ENCODE assay signal across 22 mouse cellular contexts in genomic region chr14:48124011-48124410, GRCm38 (mm10). TPM values are rescaled to one million over a fixed set of nuclear protein-coding genes. Genes with fewer than 3 reads are reported as not detected.
DNase-seq lines count a peak whose midpoint lies in the region; ATAC-seq and TF ChIP-seq lines count a peak whose summit lies in the region.
"Had no signal": no experiment of that assay in that cellular context is flagged by ENCODE, and none has a peak within 500 bp of the region (broad histone marks: within the 10 kb centered on the region; RNA-seq: fewer than 3 reads in every experiment).

No protein-coding gene starts in this region.

- H3K4me3 ChIP-seq in midbrain, embryonic 11.5 days (ENCODE audit: low read depth, low read length), result no peak overlapping the region
- H3K4me3 ChIP-seq in midbrain, embryonic 15.5 days, result no peak overlapping the region
- peak overlapping the region; percentile 82; the same call in 1 of the 2 replicates for H3K4me3 ChIP-seq in hindbrain, postnatal 0 days (ENCODE audit: low read length)
- H3K4me3 ChIP-seq: embryonic facial prominence, embryonic 10.5 days; forebrain, embryonic 12.5 days; heart, embryonic 12.5 days; layer of hippocampus, adult 2 months; neural tube, embryonic 12.5 days; stomach, embryonic 15.5 days had no signal

- H3K27ac ChIP-seq in midbrain, embryonic 11.5 days (ENCODE audit: low read depth, low read length), result no peak overlapping the region
- no peak overlapping the region for H3K27ac ChIP-seq in midbrain, embryonic 15.5 days
- no peak overlapping the region for H3K27ac ChIP-seq in hindbrain, postnatal 0 days
- H3K27ac ChIP-seq: embryonic facial prominence, embryonic 10.5 days; forebrain, embryonic 12.5 days; layer of hippocampus, adult 2 months; neural tube, embryonic 12.5 days; stomach, embryonic 15.5 days had no signal

- no peaks in the 10 kb centered on the region for H3K36me3 ChIP-seq in midbrain, embryonic 11.5 days (ENCODE audit: control insufficient read depth, insufficient read depth, low read length)
- H3K36me3 ChIP-seq in midbrain, embryonic 15.5 days (replicated peaks), result no peaks in the 10 kb centered on the region
- no peaks in the 10 kb centered on the region for H3K36me3 ChIP-seq in hindbrain, postnatal 0 days (ENCODE audit: insufficient read depth, low read length)
- H3K36me3 ChIP-seq: embryonic facial prominence, embryonic 10.5 days; forebrain, embryonic 12.5 days; heart, embryonic 12.5 days; neural tube, embryonic 12.5 days; stomach, embryonic 15.5 days had no signal

- WGBS in midbrain, embryonic 11.5 days, result 62% methylated on average over 5 of the region's 5 CpGs
- WGBS in midbrain, embryonic 15.5 days, result 59% methylated on average over 5 of the region's 5 CpGs
- 53% methylated on average over 5 of the region's 5 CpGs for WGBS in hindbrain, postnatal 0 days

- no peak overlapping the region for H3K9ac ChIP-seq in midbrain, embryonic 11.5 days (ENCODE audit: low read length)
- no peak overlapping the region for H3K9ac ChIP-seq in midbrain, embryonic 15.5 days
- H3K9ac ChIP-seq in hindbrain, postnatal 0 days (replicated peaks; ENCODE audit: low read length), result no peak overlapping the region
- H3K9ac ChIP-seq: forebrain, embryonic 12.5 days; heart, embryonic 12.5 days; liver, postnatal 0 days; neural tube, embryonic 12.5 days; stomach, embryonic 15.5 days had no signal

- H3K27me3 ChIP-seq in midbrain, embryonic 11.5 days (ENCODE audit: control insufficient read depth, insufficient read depth, low read length), result no peaks in the 10 kb centered on the region; the same call in 1 of the 2 replicates
- H3K27me3 ChIP-seq in midbrain, embryonic 15.5 days (replicated peaks), result no peaks in the 10 kb centered on the region
- H3K27me3 ChIP-seq in hindbrain, postnatal 0 days (ENCODE audit: insufficient read depth, low read length), result no peaks in the 10 kb centered on the region
- H3K27me3 ChIP-seq: neural tube, embryonic 12.5 days; stomach, embryonic 15.5 days had no signal

- DNase-seq in cerebellum, adult 8-10 months, result peak; percentile 4
- DNase-seq in cerebellum, adult 11 months, result no peak
- DNase-seq in heart, adult 11 months, result peak; percentile 85
- DNase-seq in heart, postnatal 10 days, result no peak
- DNase-seq in midbrain, embryonic 11.5 days (ENCODE audit: low spot score, missing footprints), result peak; percentile 82
- DNase-seq in hindbrain, postnatal 0 days (ENCODE audit: low spot score), result no peak
- no peak for DNase-seq in left cerebral cortex, postnatal 14 days (ENCODE audit: low spot score in 2 of 2)
- DNase-seq: adrenal gland, adult 8-10 months; kidney, adult 8-10 months; kidney, postnatal 14 days; liver, postnatal 0 days; right cerebral cortex, postnatal 25 days; thymus, adult 18-20 months; thymus, postnatal 4 days had no signal

- TF ChIP-seq CTCF in hindbrain, postnatal 0 days (IDR thresholded peaks at IDR 0.05; ENCODE audit: low read depth), result no peak

- intact Hi-C loops in heart, postnatal 10 days (cut with DNase I), result loop anchor here (5.0 kb wide), 3 partner anchors 78 to 372 kb away; no protein-coding TSS in a partner anchor
- intact Hi-C loops in left cerebral cortex, postnatal 14 days (cut with DNase I), result no loop called here

- peaks cover 54% of the 10 kb centered on the region for H3K4me1 ChIP-seq in midbrain, embryonic 11.5 days (ENCODE audit: control insufficient read depth, insufficient read depth, low read length)
- H3K4me1 ChIP-seq in midbrain, embryonic 15.5 days, result peaks cover 56% of the 10 kb centered on the region
- H3K4me1 ChIP-seq in hindbrain, postnatal 0 days (ENCODE audit: insufficient read depth, low read length), result peaks cover 17% of the 10 kb centered on the region

- ATAC-seq in midbrain, embryonic 11.5 days (ENCODE audit: low FRiP score), result no peak
- no peak for ATAC-seq in midbrain, embryonic 15.5 days (replicated peaks)
- ATAC-seq in hindbrain, postnatal 0 days, result no peak
- ATAC-seq: liver, postnatal 0 days; Patski had no signal

- H3K9me3 ChIP-seq in midbrain, embryonic 11.5 days (ENCODE audit: control insufficient read depth, low read length), result no peaks in the 10 kb centered on the region
- no peaks in the 10 kb centered on the region for H3K9me3 ChIP-seq in midbrain, embryonic 15.5 days
- no peaks in the 10 kb centered on the region for H3K9me3 ChIP-seq in hindbrain, postnatal 0 days (ENCODE audit: low read length)
- H3K9me3 ChIP-seq: embryonic facial prominence, embryonic 10.5 days; forebrain, embryonic 12.5 days; heart, embryonic 12.5 days; neural tube, embryonic 12.5 days; stomach, embryonic 15.5 days had no signal

- 0 out of 2 replicates have a peak overlapping the region, but pooled peaks have one; percentile 10 for H3K4me2 ChIP-seq in midbrain, embryonic 11.5 days
- no peak overlapping the region for H3K4me2 ChIP-seq in midbrain, embryonic 15.5 days
- H3K4me2 ChIP-seq in hindbrain, postnatal 0 days (ENCODE audit: low read depth, low read length), result peak overlapping the region; percentile 96
- H3K4me2 ChIP-seq: forebrain, embryonic 12.5 days; heart, embryonic 12.5 days; stomach, embryonic 15.5 days had no signal

RNA-seq across cellular contexts. Expression of gene Peli2, which starts 3.4 kb away (rescaled TPM):
- 10 to 100 TPM; 12.6 to 17.4 TPM for total RNA-seq in heart, postnatal 10 days (2021)
- polyA plus RNA-seq in midbrain, embryonic 11.5 days (2014; fragmentation: Nextera tagmentation; extraction: Ambion mirVana), result 15.7 and 16.2 TPM in 2 replicates
- polyA plus RNA-seq in midbrain, embryonic 15.5 days (2015; fragmentation: Nextera tagmentation; extraction: Ambion mirVana), result 6.9 and 8.5 TPM in 2 replicates
- total RNA-seq in hindbrain, postnatal 0 days (2014; rRNA removed), result 38.8 and 63.6 TPM in 2 replicates
- 15.1 and 16.5 TPM in 2 replicates for polyA plus RNA-seq in hindbrain, postnatal 0 days (2015; fragmentation: Nextera tagmentation; extraction: Ambion mirVana)
- 10 to 100 TPM; 18.9 to 26.2 TPM for total RNA-seq in left cerebral cortex, postnatal 14 days (2021)

Comparison
In these comparisons a context has a peak if more than half of its experiments do, and no peak if none do; other contexts are left out.
1. DNase-seq: peak in cerebellum, adult 8-10 months (single experiment), heart, adult 11 months (single experiment) and midbrain, embryonic 11.5 days (single experiment); none in cerebellum, adult 11 months (single experiment), heart, postnatal 10 days (0 of 2), hindbrain, postnatal 0 days (single experiment) and left cerebral cortex, postnatal 14 days (0 of 2).